Mouse (Mus musculus) CH12.LX (cell line): ENCODE measurements at regions not wholly inside any gene's neighbourhood (a gene's known extent, or its start where the extent isn't known, plus 50 kb on each side); places are given as distances from the start of the nearest gene placed in this dataset.

Experiments used
- DNase-seq: peaks from one replicate; pipeline ENCODE4 v3.0.0-alpha.2; 2013; ENCODE audit errors: extremely low read depth
- H3K27ac ChIP-seq: 2 replicates; pipeline ENCODE4 v1.5.1; 2012; ENCODE audit warnings: low read depth, mild to moderate bottlenecking, control low read depth, moderate library complexity; ENCODE audit not compliant: insufficient read depth
- H3K27me3 ChIP-seq: replicated peaks from 2 replicates; pipeline ENCODE3; 2012; ENCODE audit warnings: inconsistent platforms
- H3K36me3 ChIP-seq, 2 experiments: replicated peaks in 1 of 2; 2 replicates each; pipeline versions ENCODE3 to v1.6.1; 2012; ENCODE audit warnings: inconsistent platforms in 1 of 2, low read length in 1 of 2, mild to moderate bottlenecking in 1 of 2, mixed read lengths in 1 of 2, moderate library complexity in 1 of 2; ENCODE audit not compliant: control insufficient read depth in 1 of 2, insufficient read depth in 1 of 2
- H3K4me1 ChIP-seq, 2 experiments: 2 replicates each; pipeline ENCODE4 v1.6.1; 2012; ENCODE audit warnings: inconsistent platforms in 1 of 2, moderate library complexity in 1 of 2; ENCODE audit not compliant: insufficient read depth in 2 of 2, control insufficient read depth in 1 of 2
- H3K4me2 ChIP-seq: 2 replicates; pipeline ENCODE4 v1.6.1; 2012; ENCODE audit warnings: low read depth, mild to moderate bottlenecking, control low read depth; ENCODE audit not compliant: poor library complexity, insufficient read depth, severe bottlenecking
- H3K4me3 ChIP-seq, 3 experiments: fragments of 150-350 bp in 1 of 3; sonication (generic) in 1 of 3; replicated peaks in 1 of 3; 2 replicates each; pipeline versions ENCODE3 to v1.5.1; 2011 to 2012; ENCODE audit warnings: low read depth in 2 of 3, low read length in 2 of 3, mild to moderate bottlenecking in 2 of 3, moderate library complexity in 2 of 3, control low read depth in 1 of 3, improper control_type of control experiment in 1 of 3, inconsistent platforms in 1 of 3, mixed read lengths in 1 of 3; ENCODE audit not compliant: poor library complexity in 1 of 3
- H3K79me2 ChIP-seq: replicated peaks from 2 replicates; pipeline ENCODE4 v1.6.1; 2012; ENCODE audit warnings: mild to moderate bottlenecking, moderate library complexity; ENCODE audit not compliant: control insufficient read depth, poor library complexity, insufficient read depth, severe bottlenecking; ENCODE audit errors: extremely low read depth
- H3K9ac ChIP-seq: 2 replicates; pipeline ENCODE4 v1.6.1; 2012; ENCODE audit warnings: low read depth, mild to moderate bottlenecking, control low read depth, moderate library complexity; ENCODE audit not compliant: insufficient read depth
- H3K9me3 ChIP-seq: replicated peaks from 2 replicates; pipeline ENCODE3; 2012; ENCODE audit warnings: low read length, inconsistent platforms, mixed read lengths
- BHLHE40 ChIP-seq: IDR thresholded peaks from 2 replicates; pipeline ENCODE4 v1.6.1; 2011; ENCODE audit warnings: mild to moderate bottlenecking, low read depth, low read length, improper control_type of control experiment
- CHD1 ChIP-seq: IDR thresholded peaks from 2 replicates; pipeline ENCODE4 v1.6.1; 2012; ENCODE audit warnings: low read depth, low read length, improper control_type of control experiment, inconsistent platforms
- CHD2 ChIP-seq: IDR thresholded peaks from 2 replicates; pipeline ENCODE4 v1.6.1; 2011; ENCODE audit warnings: low read length, improper control_type of control experiment
- CTCF ChIP-seq, 2 experiments: IDR thresholded peaks in 1 of 2; conservative IDR thresholded peaks in 1 of 2; 2 replicates each; pipeline ENCODE4 v1.5.1; 2011 to 2012; ENCODE audit warnings: low read depth in 2 of 2, low read length in 2 of 2, improper control_type of control experiment in 1 of 2, inconsistent platforms in 1 of 2, mild to moderate bottlenecking in 1 of 2, moderate library complexity in 1 of 2
- EP300 ChIP-seq: IDR thresholded peaks from 2 replicates; pipeline ENCODE4 v1.6.1; 2011; ENCODE audit warnings: low read length, improper control_type of control experiment
- HCFC1 ChIP-seq: IDR thresholded peaks from 2 replicates; pipeline ENCODE4 v1.6.1; 2012; ENCODE audit warnings: low read depth, mild to moderate bottlenecking, inconsistent platforms, low read length, improper control_type of control experiment
- JUND ChIP-seq: conservative IDR thresholded peaks from 2 replicates; pipeline ENCODE4 v1.6.1; 2011; ENCODE audit warnings: low read depth, low read length, improper control_type of control experiment
- KAT2A ChIP-seq: IDR thresholded peaks from 2 replicates; pipeline ENCODE4 v1.6.1; 2012; ENCODE audit warnings: low read length, improper control_type of control experiment, inconsistent platforms; ENCODE audit not compliant: insufficient replicate concordance
- MAFK ChIP-seq: IDR thresholded peaks from 2 replicates; pipeline ENCODE4 v1.6.1; 2011; ENCODE audit warnings: low read length, improper control_type of control experiment; ENCODE audit not compliant: insufficient replicate concordance
- MEF2A ChIP-seq: IDR thresholded peaks from 2 replicates; pipeline ENCODE4 v1.6.1; 2014; ENCODE audit warnings: low read depth, mild to moderate bottlenecking, inconsistent platforms, low read length, improper control_type of control experiment, borderline replicate concordance
- MXI1 ChIP-seq: IDR thresholded peaks from 2 replicates; pipeline ENCODE4 v1.6.1; 2011; ENCODE audit warnings: mild to moderate bottlenecking, low read depth, low read length, improper control_type of control experiment
- NELFE ChIP-seq: IDR thresholded peaks from 2 replicates; pipeline ENCODE4 v1.6.1; 2011; ENCODE audit warnings: low read depth, low read length, improper control_type of control experiment
- NRF1 ChIP-seq: IDR thresholded peaks from 2 replicates; pipeline ENCODE4 v1.6.1; 2014; ENCODE audit warnings: low read depth, mild to moderate bottlenecking, inconsistent platforms, low read length, improper control_type of control experiment, moderate library complexity
- PAX5 ChIP-seq: IDR thresholded peaks from 2 replicates; pipeline ENCODE4 v1.6.1; 2012; ENCODE audit warnings: low read length, inconsistent platforms, mixed read lengths
- POLR2A ChIP-seq: IDR thresholded peaks from 2 replicates; pipeline ENCODE4 v1.6.1; 2011; ENCODE audit warnings: low read depth, mild to moderate bottlenecking, improper control_type of control experiment, low read length
- POLR2AphosphoS2 ChIP-seq: IDR thresholded peaks from 2 replicates; pipeline ENCODE4 v1.6.1; 2011; ENCODE audit warnings: low read depth, low read length, improper control_type of control experiment
- RAD21 ChIP-seq: IDR thresholded peaks from 2 replicates; pipeline ENCODE4 v1.6.1; 2011; ENCODE audit warnings: low read depth, mild to moderate bottlenecking, low read length, improper control_type of control experiment, moderate library complexity
- RCOR1 ChIP-seq: conservative IDR thresholded peaks from 2 replicates; pipeline ENCODE4 v1.6.1; 2012; ENCODE audit warnings: low read depth, mild to moderate bottlenecking, inconsistent platforms, low read length, improper control_type of control experiment
- TBP ChIP-seq: conservative IDR thresholded peaks from 2 replicates; pipeline ENCODE4 v1.6.1; 2011; ENCODE audit warnings: low read depth, low read length, improper control_type of control experiment
- TCF12 ChIP-seq: IDR thresholded peaks from 2 replicates; pipeline ENCODE4 v1.6.1; 2014; ENCODE audit warnings: low read depth, mild to moderate bottlenecking, inconsistent platforms, low read length, improper control_type of control experiment
- UBTF ChIP-seq: IDR thresholded peaks from 2 replicates; pipeline ENCODE4 v1.6.1; 2012; ENCODE audit warnings: low read depth, mild to moderate bottlenecking, inconsistent platforms, low read length, improper control_type of control experiment, moderate library complexity
- USF2 ChIP-seq: conservative IDR thresholded peaks from 2 replicates; pipeline ENCODE4 v1.6.1; 2011; ENCODE audit warnings: low read depth, low read length, improper control_type of control experiment
- ZC3H11A ChIP-seq: IDR thresholded peaks from 2 replicates; pipeline ENCODE4 v1.6.1; 2012; ENCODE audit warnings: low read depth, mild to moderate bottlenecking, inconsistent platforms, low read length, improper control_type of control experiment
- ZKSCAN1 ChIP-seq: IDR thresholded peaks from 2 replicates; pipeline ENCODE4 v1.6.1; 2012; ENCODE audit warnings: low read depth, inconsistent platforms, low read length, improper control_type of control experiment, borderline replicate concordance
- ZMIZ1 ChIP-seq: IDR thresholded peaks from 2 replicates; pipeline ENCODE4 v1.6.1; 2012; ENCODE audit warnings: low read depth, mild to moderate bottlenecking, inconsistent platforms, low read length, improper control_type of control experiment
- ZNF384 ChIP-seq: IDR thresholded peaks from 2 replicates; pipeline ENCODE4 v1.6.1; 2012; ENCODE audit warnings: low read depth, low read length, improper control_type of control experiment, inconsistent platforms
- dilution Hi-C: fragments of 300-500 bp; cut with MboI; formaldehyde crosslinking; loops from 2 replicates; pipeline ENCODE4 v1.14.3; 2020; ENCODE audit warnings: low sequenced_read_pairs; ENCODE audit not compliant: extremely low pct_unique_long_range_greater_than_20kb, extremely low pct_ligation_motif_present
- in situ Hi-C: fragments of 300-500 bp; cut with MboI; formaldehyde crosslinking; loops from 3 replicates; pipeline ENCODE4 v1.14.3; 2019; ENCODE audit warnings: low sequenced_read_pairs, low pct_ligation_motif_present, low pct_unique_long_range_greater_than_20kb, mixed read lengths

GRCm38 (mm10) chr13:25524094-25524493, 253.8 kb upstream of the Nrsn1 start:
- H3K27me3 ChIP-seq = no peaks in the 10 kb centered on the region
- no peak overlapping the region for H3K4me2 ChIP-seq
- H3K9ac ChIP-seq = no peak overlapping the region
- H3K79me2 ChIP-seq = no peaks in the 10 kb centered on the region
- H3K9me3 ChIP-seq = no peaks in the 10 kb centered on the region
- TF ChIP-seq RAD21 (no peak), UBTF (no peak), POLR2AphosphoS2 (no peak), BHLHE40 (no peak), USF2 (no peak), ZNF384 (no peak), EP300 (no peak), RCOR1 (no peak), ZKSCAN1 (no peak), ZMIZ1 (no peak), POLR2A (no peak), ZC3H11A (no peak)
- no peak for DNase-seq
- no peak overlapping the region for H3K4me3 ChIP-seq
- in situ Hi-C loops = no loop called here
- no peaks in the 10 kb centered on the region for H3K36me3 ChIP-seq
- H3K27ac ChIP-seq = no peak overlapping the region
- H3K4me1 ChIP-seq = no peaks in the 10 kb centered on the region
- dilution Hi-C loops = no loop called here

DNA sequence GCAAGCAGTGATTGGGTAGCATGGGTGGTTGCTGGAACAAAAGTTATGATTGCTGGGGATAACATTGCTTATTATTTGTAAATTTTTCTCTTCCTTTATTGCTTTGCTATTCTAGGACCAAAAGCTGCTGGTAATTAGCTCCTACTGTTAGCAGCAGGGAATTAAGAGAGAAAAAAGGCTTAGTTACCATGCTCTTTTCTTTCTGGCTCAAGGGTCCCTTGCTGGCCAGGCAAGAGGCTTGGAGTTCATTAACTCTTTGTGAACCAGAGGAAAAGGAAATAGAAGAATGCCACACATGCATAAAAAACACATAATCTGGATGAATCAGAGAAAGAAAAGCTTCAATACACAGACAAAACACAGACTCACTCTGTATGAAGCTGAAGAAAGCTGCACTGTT, 237.1 kb upstream of the Nrsn1 start:
- in situ Hi-C loops = no loop called here
- DNase-seq = no peak
- Histone ChIP-seq H3K4me3 (no peak overlapping the region), H3K36me3 (no peaks in the 10 kb centered on the region), H3K9me3 (no peaks in the 10 kb centered on the region), H3K4me2 (no peak overlapping the region), H3K27ac (no peak overlapping the region), H3K9ac (no peak overlapping the region), H3K4me1 (no peaks in the 10 kb centered on the region), H3K27me3 (no peaks in the 10 kb centered on the region), H3K79me2 (no peaks in the 10 kb centered on the region)
- TF ChIP-seq RAD21 = no peak
- TF ChIP-seq CHD2 = no peak
- TF ChIP-seq CHD1 = no peak
- no peak for TF ChIP-seq KAT2A
- TF ChIP-seq RCOR1 = no peak
- TF ChIP-seq TBP = no peak
- TF ChIP-seq MAFK = no peak
- TF ChIP-seq PAX5 = no peak
- no peak for TF ChIP-seq TCF12
- TF ChIP-seq NRF1 = no peak
- TF ChIP-seq NELFE = no peak
- TF ChIP-seq MEF2A = no peak
- no peak for TF ChIP-seq JUND
- no peak for TF ChIP-seq CTCF (conservative IDR thresholded peaks at IDR 0.05 in 1 of 2, IDR thresholded peaks at IDR 0.05 in 1 of 2; ENCODE audit: low read depth in 2 of 2, low read length in 2 of 2)
- no peak for TF ChIP-seq ZNF384
- TF ChIP-seq ZMIZ1 = no peak
- no peak for TF ChIP-seq HCFC1
- no peak for TF ChIP-seq MXI1
- dilution Hi-C loops = no loop called here
